Mouse (Mus musculus): ENCODE measurements around the gene Cldn4. TPM values are rescaled to one million over a fixed set of nuclear protein-coding genes. Genes with fewer than 3 reads are reported as not detected.

Gene Cldn4
- polyA plus RNA-seq, 1 experiment from 2014 or later, result 31.7 TPM

- Histone ChIP-seq H3K36me3 (no peaks in the 10 kb centered on the region), H3K4me2 (no peak overlapping the region), H3K4me3 (no peak overlapping the region), H3K9me3 (no peaks in the 10 kb centered on the region), H3K9ac (no peak overlapping the region), H3K27ac (no peak overlapping the region), H3K4me1 (no peaks in the 10 kb centered on the region), H3K27me3 (no peaks in the 10 kb centered on the region)
- ATAC-seq (ENCODE audit: borderline replicate concordance, extremely low read depth, low FRiP score, low TSS enrichment), result no peak
- 85% methylated on average over 8 of the region's 8 CpGs for WGBS
These were observed 25.6 kb downstream of the Cldn4 start for GRCm38 (mm10) chr5:134921106-134921505.

DNA sequence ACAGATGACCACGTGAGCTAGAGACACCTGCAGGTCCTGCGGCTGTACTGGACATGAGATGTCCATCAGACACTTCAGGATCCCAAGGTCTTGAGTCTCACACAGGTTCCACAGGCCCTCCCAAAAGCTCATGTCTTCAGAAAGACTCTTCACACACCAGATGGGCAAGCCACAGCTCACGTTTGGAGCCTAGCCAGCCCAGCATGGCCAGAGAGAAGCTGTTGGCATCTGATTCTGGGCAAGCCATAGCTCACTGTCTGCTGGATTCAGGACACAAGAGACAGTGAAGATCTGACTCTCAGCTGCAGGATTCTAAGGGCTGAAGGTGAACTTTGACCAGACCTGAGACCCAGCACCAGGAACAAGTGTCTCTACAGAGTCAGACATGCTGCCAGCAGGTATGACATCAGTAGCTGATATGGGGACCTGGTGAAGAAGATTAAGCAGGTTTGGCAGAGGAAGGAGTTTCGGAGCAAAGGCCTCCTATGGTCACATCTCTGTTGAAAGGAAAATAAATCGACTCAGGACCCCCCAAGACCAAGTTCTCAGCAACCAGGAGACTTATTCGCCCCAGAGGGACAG lies 26.5 kb downstream of the Cldn4 start:
- H3K27ac ChIP-seq, result no peak overlapping the region
- H3K4me1 ChIP-seq, result no peaks in the 10 kb centered on the region
- 72% methylated on average over 6 of the region's 6 CpGs for WGBS
- no peaks in the 10 kb centered on the region for H3K36me3 ChIP-seq
- no peaks in the 10 kb centered on the region for H3K27me3 ChIP-seq
- ATAC-seq (ENCODE audit: borderline replicate concordance, extremely low read depth, low FRiP score, low TSS enrichment), result no peak
- no peak overlapping the region for H3K9ac ChIP-seq
- H3K4me2 ChIP-seq, result no peak overlapping the region
- no peak overlapping the region for H3K4me3 ChIP-seq
- no peaks in the 10 kb centered on the region for H3K9me3 ChIP-seq

DNA sequence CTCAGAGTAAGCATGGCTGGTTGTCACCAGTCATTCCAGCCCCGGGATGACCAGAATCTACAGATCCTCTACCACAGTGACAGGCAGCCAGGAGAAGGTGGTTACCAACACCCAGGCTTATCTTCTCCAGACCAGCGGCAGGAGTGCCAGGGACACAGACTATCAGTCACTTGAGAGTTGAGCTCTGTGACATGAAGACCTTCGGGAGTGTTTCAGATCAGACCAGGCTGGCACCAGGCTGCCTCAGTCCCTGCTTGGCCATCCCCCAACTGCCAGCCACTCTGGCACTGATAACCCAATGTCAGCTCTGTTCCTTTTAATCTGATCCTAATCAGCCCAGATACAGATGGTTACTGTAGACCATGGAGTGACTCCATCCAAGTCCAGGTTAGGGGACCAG lies 27.6 kb downstream of the Cldn4 start:
- no peak overlapping the region for H3K4me2 ChIP-seq
- 66% methylated on average over 3 of the region's 3 CpGs for WGBS
- no peaks in the 10 kb centered on the region for H3K27me3 ChIP-seq
- H3K27ac ChIP-seq, result no peak overlapping the region
- peak; percentile 44; the same call in 1 of the 2 replicates for ATAC-seq (ENCODE audit: borderline replicate concordance, extremely low read depth, low FRiP score, low TSS enrichment)
- H3K36me3 ChIP-seq, result no peaks in the 10 kb centered on the region
- no peaks in the 10 kb centered on the region for H3K4me1 ChIP-seq
- H3K9me3 ChIP-seq, result no peaks in the 10 kb centered on the region
- no peak overlapping the region for H3K4me3 ChIP-seq
- no peak overlapping the region for H3K9ac ChIP-seq

- no peak for ATAC-seq (ENCODE audit: borderline replicate concordance, extremely low read depth, low FRiP score, low TSS enrichment)
- 45% methylated on average over 16 of the region's 16 CpGs for WGBS
These were observed 28.5 kb downstream of the Cldn4 start for GRCm38 (mm10) chr5:134918071-134918832.

DNA sequence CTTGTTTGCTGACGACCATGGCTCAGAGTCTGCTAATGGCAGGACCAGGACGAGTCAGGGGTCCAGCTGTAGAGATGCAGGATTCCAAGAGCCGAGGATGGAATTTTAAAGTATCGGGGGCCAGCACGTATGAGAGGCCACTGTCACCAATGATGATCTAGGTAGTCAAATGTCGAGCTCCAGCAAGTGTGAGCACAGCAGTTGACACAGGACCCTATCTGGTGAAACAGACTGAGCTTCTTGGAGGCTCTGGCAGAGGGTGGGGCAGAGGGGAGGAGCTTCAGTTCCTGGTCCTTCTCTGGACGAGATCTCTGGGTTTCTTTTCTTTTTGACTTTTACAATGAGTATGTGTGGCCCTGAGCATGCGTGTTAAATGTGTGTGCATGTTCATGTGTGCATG lies 31.4 kb downstream of the Cldn4 start, which contains the start of gene Cldn13:
Cldn13 (minus strand) TSS at position 216 of the 400 bp plus-strand sequence.
- no peaks in the 10 kb centered on the region for H3K27me3 ChIP-seq
- no peak within 1 kb of the TSS for H3K4me3 ChIP-seq
- no peak within 1 kb of the TSS for H3K27ac ChIP-seq
- no peaks in the 10 kb centered on the region for H3K36me3 ChIP-seq
- WGBS, result 77% methylated on average over 8 of the region's 8 CpGs
- no peak within 1 kb of the TSS for H3K9ac ChIP-seq
- no peaks in the 10 kb centered on the region for H3K4me1 ChIP-seq
- H3K9me3 ChIP-seq, result no peaks in the 10 kb centered on the region
- ATAC-seq (ENCODE audit: borderline replicate concordance, extremely low read depth, low FRiP score, low TSS enrichment), result no peak
- no peak within 1 kb of the TSS for H3K4me2 ChIP-seq

More at GRCm38 (mm10) chr5:134918071-134918832, 28.5 kb downstream of the Cldn4 start:
- no peaks in the 10 kb centered on the region for H3K4me1 ChIP-seq
- no peak overlapping the region for H3K27ac ChIP-seq
- H3K27me3 ChIP-seq, result no peaks in the 10 kb centered on the region
- H3K4me2 ChIP-seq, result no peak overlapping the region
- H3K4me3 ChIP-seq, result no peak overlapping the region
- H3K36me3 ChIP-seq, result no peaks in the 10 kb centered on the region
- H3K9ac ChIP-seq, result no peak overlapping the region
- no peaks in the 10 kb centered on the region for H3K9me3 ChIP-seq

DNA sequence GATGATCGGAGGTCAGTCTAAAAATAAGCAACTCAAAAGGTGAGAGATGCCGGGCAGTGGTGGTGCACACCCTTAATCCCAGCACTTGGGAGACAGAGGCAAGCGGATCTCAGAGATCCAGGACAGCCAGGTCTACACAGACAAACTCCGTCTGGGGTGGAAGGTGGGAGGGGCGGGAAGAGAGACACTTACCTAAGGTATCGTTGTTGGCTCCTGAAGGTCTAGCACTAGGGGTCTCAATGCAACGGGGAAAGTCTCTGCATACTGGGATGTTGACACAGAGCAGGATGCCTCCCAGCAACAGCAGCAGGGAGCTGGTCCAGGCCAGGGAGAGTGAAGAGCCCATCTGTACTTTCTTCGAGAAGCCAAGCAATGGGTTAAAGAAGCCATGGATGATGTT lies 32.2 kb downstream of the Cldn4 start:
- H3K36me3 ChIP-seq, result no peaks in the 10 kb centered on the region
- H3K9ac ChIP-seq, result no peak overlapping the region
- H3K4me2 ChIP-seq, result no peak overlapping the region
- H3K4me3 ChIP-seq, result no peak overlapping the region
- WGBS, result 73% methylated on average over 8 of the region's 8 CpGs
- H3K27me3 ChIP-seq, result no peaks in the 10 kb centered on the region
- ATAC-seq (ENCODE audit: borderline replicate concordance, extremely low read depth, low FRiP score, low TSS enrichment), result no peak
- H3K4me1 ChIP-seq, result no peaks in the 10 kb centered on the region
- no peaks in the 10 kb centered on the region for H3K9me3 ChIP-seq
- H3K27ac ChIP-seq, result no peak overlapping the region

DNA sequence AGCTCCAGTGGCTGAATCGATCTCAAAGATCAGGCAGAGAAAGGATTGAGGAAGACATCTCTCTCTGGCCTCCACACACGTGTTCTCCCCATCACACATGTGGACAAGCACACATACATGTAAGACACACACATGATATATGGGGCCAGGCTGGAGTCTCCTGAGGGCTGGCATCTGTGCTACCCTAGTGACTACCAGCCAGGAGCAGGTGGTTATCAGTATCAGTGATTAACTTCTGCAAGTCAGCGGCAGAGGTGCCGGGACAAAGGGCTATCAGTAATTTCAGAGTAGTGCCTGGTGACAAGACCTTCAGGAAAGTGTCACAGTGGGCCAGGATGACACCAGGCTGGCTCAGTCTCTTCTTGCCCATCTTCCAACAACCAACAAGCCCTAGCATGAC lies 33.0 kb downstream of the Cldn4 start:
- H3K27me3 ChIP-seq, result no peaks in the 10 kb centered on the region
- H3K27ac ChIP-seq, result no peak overlapping the region
- WGBS, result 72% methylated on average over 4 of the region's 4 CpGs
- no peak overlapping the region for H3K4me2 ChIP-seq
- no peaks in the 10 kb centered on the region for H3K9me3 ChIP-seq
- peak; percentile 43; the same call in 1 of the 2 replicates for ATAC-seq (ENCODE audit: borderline replicate concordance, extremely low read depth, low FRiP score, low TSS enrichment)
- H3K9ac ChIP-seq, result no peak overlapping the region
- H3K36me3 ChIP-seq, result no peaks in the 10 kb centered on the region
- no peak overlapping the region for H3K4me3 ChIP-seq
- no peaks in the 10 kb centered on the region for H3K4me1 ChIP-seq

- H3K4me3 ChIP-seq, result no peak overlapping the region
- WGBS, result 76% methylated on average over 3 of the region's 3 CpGs
These were observed 33.4 kb downstream of the Cldn4 start for GRCm38 (mm10) chr5:134913352-134913751.

DNA sequence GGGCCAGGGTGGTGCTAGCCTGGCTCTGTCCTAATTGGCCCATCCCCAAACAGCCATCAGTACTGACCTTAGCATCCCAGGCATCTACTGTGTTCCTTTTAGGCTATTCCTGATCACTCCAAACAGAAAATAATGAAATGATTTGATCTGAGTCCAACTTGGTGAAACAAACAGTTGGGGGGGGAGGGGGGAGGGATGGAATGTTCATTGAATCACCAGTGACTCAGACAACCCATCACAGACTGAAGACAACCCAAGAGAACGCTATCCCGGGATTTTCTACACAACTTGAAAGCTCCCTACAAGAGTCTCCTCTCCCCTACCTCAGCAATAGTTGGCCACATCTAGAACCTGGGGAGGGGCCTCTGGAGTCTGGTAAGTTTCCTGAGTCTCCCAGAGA lies 34.8 kb downstream of the Cldn4 start:
- Histone ChIP-seq H3K27ac (no peak overlapping the region), H3K36me3 (no peaks in the 10 kb centered on the region), H3K9me3 (no peaks in the 10 kb centered on the region), H3K27me3 (no peaks in the 10 kb centered on the region), H3K9ac (no peak overlapping the region), H3K4me1 (no peaks in the 10 kb centered on the region), H3K4me3 (no peak overlapping the region), H3K4me2 (no peak overlapping the region)
- ATAC-seq (ENCODE audit: borderline replicate concordance, extremely low read depth, low FRiP score, low TSS enrichment), result no peak
- WGBS, result 79% methylated on average over 2 of the region's 2 CpGs

More at GRCm38 (mm10) chr5:134913352-134913751, 33.4 kb downstream of the Cldn4 start:
- Histone ChIP-seq H3K9me3 (no peaks in the 10 kb centered on the region), H3K27ac (no peak overlapping the region), H3K9ac (no peak overlapping the region), H3K36me3 (no peaks in the 10 kb centered on the region), H3K4me2 (no peak overlapping the region), H3K4me1 (no peaks in the 10 kb centered on the region), H3K27me3 (no peaks in the 10 kb centered on the region)
- ATAC-seq (ENCODE audit: borderline replicate concordance, extremely low read depth, low FRiP score, low TSS enrichment), result no peak

DNA sequence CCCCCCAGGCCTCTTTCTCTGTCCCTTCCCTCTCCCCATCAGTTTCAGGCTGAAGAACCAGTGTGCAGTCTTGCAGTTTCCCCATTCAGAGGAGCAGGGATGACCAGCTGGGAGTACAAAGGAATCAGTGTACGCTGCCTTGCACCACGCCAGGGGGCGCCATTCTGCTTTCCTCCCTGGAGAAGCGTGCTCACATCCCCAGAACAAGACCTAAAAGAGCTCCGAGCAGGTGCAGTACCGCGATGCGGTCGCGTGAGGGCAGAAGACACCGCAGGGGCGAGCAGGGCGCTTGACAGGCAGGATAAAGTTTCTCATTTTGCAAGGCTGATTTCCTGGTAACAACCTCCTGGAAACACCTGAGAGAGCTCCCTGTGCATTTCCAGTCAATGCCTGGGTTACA lies 39.6 kb downstream of the Cldn4 start:
- H3K27ac ChIP-seq, result no peak overlapping the region
- H3K9me3 ChIP-seq, result no peaks in the 10 kb centered on the region
- WGBS, result under 1% methylated on average over 13 of the region's 13 CpGs
- no peak overlapping the region for H3K4me2 ChIP-seq
- no peaks in the 10 kb centered on the region for H3K4me1 ChIP-seq
- no peak overlapping the region for H3K9ac ChIP-seq
- peak; percentile 72; the same call in 1 of the 2 replicates for ATAC-seq (ENCODE audit: borderline replicate concordance, extremely low read depth, low FRiP score, low TSS enrichment)
- H3K4me3 ChIP-seq, result no peak overlapping the region
- H3K27me3 ChIP-seq, result no peaks in the 10 kb centered on the region
- no peaks in the 10 kb centered on the region for H3K36me3 ChIP-seq

- Histone ChIP-seq H3K4me3 (no peak within 1 kb of the TSS), H3K4me2 (no peak within 1 kb of the TSS), H3K4me1 (peaks cover 1% of the 10 kb centered on the region; the same call in 1 of the 2 replicates), H3K27ac (no peak within 1 kb of the TSS), H3K36me3 (no peaks in the 10 kb centered on the region), H3K9me3 (no peaks in the 10 kb centered on the region), H3K27me3 (no peaks in the 10 kb centered on the region), H3K9ac (no peak within 1 kb of the TSS)
- WGBS, result 87% methylated on average over 6 of the region's 6 CpGs
- ATAC-seq (ENCODE audit: borderline replicate concordance, extremely low read depth, low FRiP score, low TSS enrichment), result no peak
These were observed 40.1 kb downstream of the Cldn4 start, which contains the start of gene Tmem270 for GRCm38 (mm10) chr5:134906633-134907032. Gene Tmem270 (minus strand): TSS chr5:134906733.

DNA sequence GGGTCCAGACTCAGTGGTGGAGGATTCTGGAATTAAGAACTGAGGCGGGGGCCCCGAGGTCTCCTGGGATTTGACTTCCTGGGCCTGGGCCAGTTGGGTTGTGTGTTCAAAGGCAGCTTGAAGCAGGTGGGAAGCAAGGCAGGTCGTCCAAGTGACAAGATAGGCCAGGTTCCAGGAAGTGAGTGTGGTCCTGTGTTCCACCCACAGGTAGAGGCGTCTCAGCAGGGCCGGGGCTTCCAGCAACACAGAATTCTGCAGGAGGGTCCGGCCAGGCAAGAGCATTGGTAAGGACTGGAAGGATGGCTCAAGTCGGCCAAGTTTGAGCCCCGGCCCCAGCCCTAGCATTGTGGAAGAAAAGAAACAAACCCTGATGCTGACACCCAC lies 45.1 kb downstream of the Cldn4 start:
- H3K27ac ChIP-seq, result no peak overlapping the region

More for the DNA sequence above, 45.1 kb downstream of the Cldn4 start:
- H3K4me1 ChIP-seq, result peaks cover 22% of the 10 kb centered on the region
- no peak overlapping the region for H3K9ac ChIP-seq
- WGBS, result 58% methylated on average over 8 of the region's 8 CpGs
- no peaks in the 10 kb centered on the region for H3K27me3 ChIP-seq
- H3K4me2 ChIP-seq, result no peak overlapping the region
- H3K9me3 ChIP-seq, result no peaks in the 10 kb centered on the region
- ATAC-seq (ENCODE audit: borderline replicate concordance, extremely low read depth, low FRiP score, low TSS enrichment), result no peak
- no peak overlapping the region for H3K4me3 ChIP-seq
- no peaks in the 10 kb centered on the region for H3K36me3 ChIP-seq

All from lung, embryonic 15.5 days (tissue).